Mouse (Mus musculus) hindbrain, embryonic 11.5 days (tissue): ENCODE results near the gene C3. TPM values are rescaled to one million over a fixed set of nuclear protein-coding genes. Genes with fewer than 3 reads are reported as not detected.

Experiments used
- ATAC-seq: fragments of 200-750 bp; cut with Nextera tagmentation; 2 replicates; pipeline ENCODE4 v1.8.0; 2017; ENCODE audit warnings: mild to moderate bottlenecking, moderate TSS enrichment, moderate library complexity; ENCODE audit not compliant: low FRiP score
- DNase-seq: peaks from one replicate; pipeline ENCODE4 v3.0.0-alpha.2; 2015; ENCODE audit warnings: low spot score
- H3K27ac ChIP-seq: fragments of 300-500 bp; sonication (generic); 2 replicates; pipeline ENCODE4 v1.5.1; 2014; ENCODE audit warnings: mild to moderate bottlenecking, low read depth, low read length
- H3K27me3 ChIP-seq: fragments of 300-500 bp; sonication (generic); 2 replicates; pipeline ENCODE4 v1.6.1; 2014; ENCODE audit warnings: mild to moderate bottlenecking, low read length, moderate library complexity, mixed read lengths; ENCODE audit not compliant: control insufficient read depth, insufficient read depth
- H3K36me3 ChIP-seq: fragments of 300-500 bp; sonication (generic); 2 replicates; pipeline ENCODE4 v1.6.1; 2014; ENCODE audit warnings: mild to moderate bottlenecking, low read length, moderate library complexity, mixed read lengths; ENCODE audit not compliant: control insufficient read depth, insufficient read depth
- H3K4me1 ChIP-seq: fragments of 300-500 bp; sonication (generic); replicated peaks from 2 replicates; pipeline ENCODE4 v1.6.1; 2014; ENCODE audit warnings: low read length, mixed read lengths; ENCODE audit not compliant: control insufficient read depth, insufficient read depth
- H3K4me2 ChIP-seq: fragments of 300-500 bp; sonication (generic); replicated peaks from 2 replicates; pipeline ENCODE4 v1.6.1; 2014; ENCODE audit warnings: mild to moderate bottlenecking, low read depth, low read length
- H3K4me3 ChIP-seq: fragments of 300-500 bp; sonication (generic); 2 replicates; pipeline ENCODE4 v1.5.1; 2014; ENCODE audit warnings: low read depth, low read length
- H3K9ac ChIP-seq: fragments of 300-500 bp; sonication (generic); 2 replicates; pipeline ENCODE4 v1.6.1; 2014; ENCODE audit warnings: low read depth, low read length
- H3K9me3 ChIP-seq: fragments of 300-500 bp; sonication (generic); 2 replicates; pipeline ENCODE4 v1.6.1; 2016; ENCODE audit warnings: low read length; ENCODE audit not compliant: control insufficient read depth
- WGBS: fragments of 180-500 bp; shearing (Covaris S2); extraction: QIAGEN DNeasy Blood & Tissue Kit; methylation state at CpG from one replicate; pipeline ENCODE4 v1.1.7; 2014; 5-methylcytosine and 5-hydroxymethylcytosine counted together
- polyA plus RNA-seq: library from polyadenylated mRNA; unstranded; fragments of >200 nt; fragmentation: Nextera tagmentation; extraction: Ambion mirVana; gene quantifications from 2 replicates; pipeline ENCODE4 v1.2.1, GENCODE M21; 2014

The C3 gene
- polyA plus RNA-seq, 1 experiment from 2014 or later = 0.36 TPM

DNA sequence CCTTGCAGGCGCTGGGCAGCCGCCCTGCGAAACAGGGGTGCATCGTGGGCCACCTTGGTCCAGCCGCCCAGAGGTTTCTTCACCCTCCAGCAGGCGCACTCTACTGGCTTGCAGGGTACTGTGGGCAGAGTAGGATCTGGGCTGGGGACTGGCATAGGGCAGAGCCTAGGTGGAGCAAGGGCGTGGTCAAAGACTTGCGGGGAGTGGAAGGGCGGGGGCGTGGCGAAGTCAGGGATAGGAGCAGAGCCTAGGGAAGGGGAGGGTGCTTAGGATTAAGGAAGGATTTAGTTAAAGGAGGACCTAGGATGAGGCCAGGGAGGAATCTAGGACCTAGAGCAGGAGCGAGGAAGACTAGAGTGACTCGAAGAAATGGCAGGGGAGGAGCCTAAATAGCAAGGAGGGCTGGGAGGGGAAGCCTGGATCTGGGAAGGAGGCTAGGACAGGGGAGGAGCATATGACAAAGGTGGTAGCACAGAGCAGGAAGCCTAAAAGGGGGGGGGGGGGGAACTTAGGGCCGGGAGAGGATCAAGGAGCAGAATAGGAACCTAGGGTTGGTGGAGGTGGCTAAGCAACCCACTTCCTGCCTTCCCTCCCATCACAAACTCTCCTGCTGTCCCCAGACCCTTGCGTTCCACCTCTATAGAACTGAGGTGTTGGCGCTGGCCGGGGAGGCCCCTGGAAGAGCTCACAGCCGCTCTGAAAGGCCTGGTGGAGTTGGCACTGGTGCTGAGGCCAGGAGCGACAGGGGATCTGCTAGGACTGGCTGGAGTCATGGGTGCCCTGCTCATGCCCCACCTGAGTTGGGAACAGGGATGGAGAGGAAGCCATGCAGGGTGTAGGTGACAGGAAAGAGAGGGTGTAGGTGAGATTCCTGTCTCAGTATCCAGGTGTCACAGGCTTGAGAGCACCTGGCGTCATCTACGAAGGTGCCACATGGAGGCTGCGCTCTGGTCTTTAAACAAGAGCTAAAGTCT is 37.3 kb upstream of the C3 start:
- H3K9me3 ChIP-seq = no peaks in the 10 kb centered on the region
- H3K9ac ChIP-seq = no peak overlapping the region
- no peaks in the 10 kb centered on the region for H3K4me1 ChIP-seq
- no peak overlapping the region for H3K4me2 ChIP-seq
- DNase-seq = no peak
- 0 out of 2 replicates have a peak, but pooled peaks cover 2% of the 10 kb centered on the region for H3K36me3 ChIP-seq
- no peak overlapping the region for H3K27ac ChIP-seq
- no peak overlapping the region for H3K4me3 ChIP-seq
- peak; percentile 39; the same call in 1 of the 2 replicates for ATAC-seq
- no peaks in the 10 kb centered on the region for H3K27me3 ChIP-seq
- 28% methylated on average over 21 of the region's 22 CpGs for WGBS

DNA sequence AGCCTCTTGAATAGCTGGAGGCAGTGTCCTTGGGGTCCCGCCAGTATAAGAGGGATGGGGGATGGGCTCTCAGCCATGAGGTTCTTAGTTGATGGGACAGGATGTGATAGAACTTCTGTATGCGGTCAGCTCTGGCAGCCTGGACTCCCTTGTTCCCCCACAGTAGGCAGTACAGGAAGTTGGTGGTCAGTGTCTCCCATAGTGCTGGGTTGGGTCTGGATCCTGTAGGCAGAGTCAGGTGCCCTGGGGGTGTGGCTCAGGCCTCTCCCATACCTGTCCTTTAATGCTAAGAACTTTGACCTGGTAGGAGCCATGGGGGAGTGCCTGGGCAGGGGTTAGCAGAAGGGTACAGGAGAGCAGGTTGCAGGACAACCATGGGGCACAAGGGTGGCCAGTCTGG is 36.2 kb upstream of the C3 start:
- no peak for DNase-seq
- Histone ChIP-seq H3K36me3 (0 out of 2 replicates have a peak, but pooled peaks cover 2% of the 10 kb centered on the region), H3K4me2 (no peak overlapping the region), H3K4me3 (no peak overlapping the region), H3K27me3 (no peaks in the 10 kb centered on the region), H3K27ac (no peak overlapping the region), H3K4me1 (no peaks in the 10 kb centered on the region), H3K9ac (no peak overlapping the region), H3K9me3 (no peaks in the 10 kb centered on the region)
- 86% methylated on average over 2 of the region's 2 CpGs for WGBS
- ATAC-seq = no peak

DNA sequence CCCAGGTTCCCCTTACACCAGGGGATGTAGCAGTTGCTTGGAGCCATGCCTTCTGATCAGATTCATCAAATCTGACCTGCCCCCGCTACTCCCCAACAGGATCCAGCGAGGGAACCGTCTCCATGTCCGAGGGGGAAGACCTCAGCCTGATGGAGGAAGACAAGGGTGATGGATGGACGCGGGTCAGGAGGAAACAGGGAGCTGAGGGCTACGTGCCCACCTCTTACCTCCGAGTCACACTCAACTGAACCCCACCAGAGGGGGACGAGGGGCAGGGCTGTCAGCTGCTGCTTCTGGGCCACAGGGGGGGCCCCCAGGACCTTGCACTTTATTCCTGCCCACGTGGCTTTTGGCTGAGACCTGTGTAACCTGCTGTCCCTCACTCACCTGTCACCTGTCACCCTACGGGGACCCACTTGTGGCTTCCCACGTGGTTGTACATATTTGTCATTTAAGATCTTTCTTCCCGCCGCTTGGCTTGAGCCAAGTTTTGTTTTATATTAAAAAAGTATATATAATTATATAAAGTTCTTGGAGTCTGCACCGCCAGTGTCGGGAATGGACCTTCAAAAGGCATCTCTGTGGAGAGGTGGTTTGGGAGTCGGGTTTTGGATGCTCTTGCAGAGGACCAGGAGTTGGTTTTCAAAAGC is 35.1 kb upstream of the C3 start:
- Histone ChIP-seq H3K27ac (no peak overlapping the region), H3K27me3 (no peaks in the 10 kb centered on the region), H3K4me1 (no peaks in the 10 kb centered on the region), H3K4me3 (no peak overlapping the region), H3K36me3 (0 out of 2 replicates have a peak, but pooled peaks cover 2% of the 10 kb centered on the region), H3K9me3 (no peaks in the 10 kb centered on the region), H3K4me2 (no peak overlapping the region), H3K9ac (no peak overlapping the region)
- 93% methylated on average over 17 of the region's 17 CpGs for WGBS
- no peak for ATAC-seq
- no peak for DNase-seq

DNA sequence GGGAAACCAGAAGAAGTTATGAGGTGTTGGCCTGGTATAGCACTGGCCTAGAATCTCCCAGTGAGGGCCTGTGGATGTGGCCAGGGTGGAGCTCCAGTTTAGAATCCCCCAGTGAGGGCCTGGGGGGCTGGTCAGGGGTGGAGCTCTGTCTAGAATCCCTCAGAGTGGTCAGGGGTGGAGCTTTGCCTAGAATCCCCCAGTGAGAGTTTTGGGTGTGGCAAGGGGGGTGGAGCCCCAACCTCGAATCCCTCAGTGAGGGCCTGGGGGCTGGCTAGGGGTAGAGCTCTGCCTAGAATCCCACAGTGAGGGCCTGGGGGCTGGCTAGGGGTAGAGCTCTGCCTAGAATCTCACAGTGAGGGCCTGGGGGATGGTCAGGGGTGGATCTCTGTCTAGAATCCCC is 33.9 kb upstream of the C3 start:
- no peaks in the 10 kb centered on the region for H3K4me1 ChIP-seq
- no peak overlapping the region for H3K4me2 ChIP-seq
- H3K4me3 ChIP-seq = no peak overlapping the region
- H3K27ac ChIP-seq = no peak overlapping the region
- H3K9ac ChIP-seq = no peak overlapping the region
- no peaks in the 10 kb centered on the region for H3K9me3 ChIP-seq
- ATAC-seq = no peak
- H3K36me3 ChIP-seq = 0 out of 2 replicates have a peak, but pooled peaks cover 5% of the 10 kb centered on the region
- no peak for DNase-seq
- 56% methylated on average over 1 of the region's 1 CpGs for WGBS
- no peaks in the 10 kb centered on the region for H3K27me3 ChIP-seq

DNA sequence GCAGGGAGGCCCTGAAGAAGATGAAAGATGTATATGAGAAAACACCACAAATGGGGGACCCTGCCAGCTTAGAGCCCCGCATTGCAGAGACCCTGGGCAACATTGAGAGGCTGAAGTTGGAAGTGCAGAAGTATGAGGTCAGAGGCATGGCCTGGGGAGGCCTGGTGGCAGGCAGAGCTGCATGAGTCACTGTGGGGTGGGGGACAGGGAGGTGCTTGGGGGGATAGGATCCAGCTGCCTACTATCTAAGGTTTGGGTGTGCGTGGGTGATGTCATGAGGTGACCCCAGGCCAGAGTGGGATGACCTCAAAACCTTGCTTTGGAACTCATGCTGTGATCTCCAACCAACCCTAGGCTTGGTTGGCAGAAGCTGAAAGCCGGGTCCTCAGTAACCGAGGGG is 33.4 kb upstream of the C3 start:
- 90% methylated on average over 4 of the region's 4 CpGs for WGBS
- Histone ChIP-seq H3K27ac (no peak overlapping the region), H3K27me3 (no peaks in the 10 kb centered on the region), H3K9ac (no peak overlapping the region), H3K36me3 (0 out of 2 replicates have a peak, but pooled peaks cover 5% of the 10 kb centered on the region), H3K4me1 (no peaks in the 10 kb centered on the region), H3K4me2 (no peak overlapping the region), H3K9me3 (no peaks in the 10 kb centered on the region), H3K4me3 (no peak overlapping the region)
- no peak for ATAC-seq
- no peak for DNase-seq

DNA sequence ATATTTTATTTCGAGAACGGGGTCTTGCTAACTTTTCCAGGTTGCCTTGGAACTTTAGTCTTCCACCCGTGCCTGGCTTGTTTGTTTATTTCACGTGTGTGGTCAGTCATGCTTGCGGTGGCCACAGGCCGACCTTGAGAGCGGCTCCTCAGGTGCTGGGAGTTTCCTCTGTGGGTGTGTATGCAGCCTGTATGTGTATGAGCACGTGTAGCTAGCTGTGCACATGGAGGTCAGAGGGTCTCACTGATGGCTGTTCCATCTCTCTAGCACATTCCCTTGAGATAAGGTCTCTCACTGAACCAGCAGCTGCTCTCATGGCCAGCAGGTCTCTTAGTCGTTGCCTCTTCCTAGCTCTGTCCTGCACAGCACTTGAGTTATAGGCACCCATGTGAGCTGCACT is 32.4 kb upstream of the C3 start:
- Histone ChIP-seq H3K4me1 (no peaks in the 10 kb centered on the region), H3K4me3 (no peak overlapping the region), H3K27me3 (no peaks in the 10 kb centered on the region), H3K36me3 (0 out of 2 replicates have a peak, but pooled peaks cover 5% of the 10 kb centered on the region), H3K9ac (no peak overlapping the region), H3K27ac (no peak overlapping the region), H3K9me3 (no peaks in the 10 kb centered on the region), H3K4me2 (no peak overlapping the region)
- DNase-seq (no peak), ATAC-seq (no peak)
- 90% methylated on average over 9 of the region's 9 CpGs for WGBS

DNA sequence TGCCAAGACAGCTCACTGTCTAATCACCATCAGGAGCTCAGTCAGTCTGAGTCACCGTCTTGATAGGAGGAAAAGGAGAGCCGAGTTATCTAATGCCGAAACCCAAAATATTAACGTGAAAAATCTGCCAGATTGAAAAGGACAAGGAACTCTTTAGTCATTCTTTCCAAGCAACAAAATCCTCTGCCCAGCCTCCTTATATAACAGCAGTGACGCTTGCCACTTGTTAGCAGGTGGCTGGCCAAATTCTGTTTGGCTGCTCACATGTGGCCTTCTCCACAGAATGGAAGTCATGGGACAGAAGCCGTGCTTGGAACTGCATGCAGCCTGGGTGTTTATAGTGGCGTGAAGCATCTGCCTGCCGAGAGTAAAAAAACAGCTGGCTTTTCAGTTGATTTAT is 31.8 kb upstream of the C3 start:
- WGBS = 94% methylated on average over 8 of the region's 8 CpGs

DNA sequence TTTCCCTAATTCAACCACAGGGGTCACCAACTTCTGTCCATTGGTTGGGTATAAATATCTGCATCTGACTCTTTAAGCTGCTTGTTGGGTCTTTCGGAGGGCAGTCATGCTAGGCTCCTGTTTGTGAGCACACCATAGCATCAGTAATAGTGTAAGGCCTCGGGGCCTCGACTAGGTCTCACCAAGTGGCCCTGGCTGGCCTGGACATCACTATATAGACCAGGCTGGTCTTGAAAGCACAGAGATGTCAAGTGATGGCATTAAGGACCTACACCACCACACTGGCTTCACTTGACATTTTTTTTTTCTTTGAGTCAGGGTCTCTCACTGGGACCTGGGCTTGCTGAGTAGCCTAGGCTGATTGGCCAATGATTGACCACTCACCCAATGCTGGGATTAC is 30.3 kb upstream of the C3 start:
- H3K27me3 ChIP-seq = no peaks in the 10 kb centered on the region
- no peaks in the 10 kb centered on the region for H3K9me3 ChIP-seq
- H3K9ac ChIP-seq = no peak overlapping the region
- DNase-seq (no peak), ATAC-seq (no peak)
- no peak overlapping the region for H3K4me3 ChIP-seq
- peaks cover 5% of the 10 kb centered on the region; the same call in 1 of the 2 replicates for H3K36me3 ChIP-seq
- WGBS = 96% methylated on average over 3 of the region's 3 CpGs
- H3K27ac ChIP-seq = no peak overlapping the region
- no peak overlapping the region for H3K4me2 ChIP-seq
- no peaks in the 10 kb centered on the region for H3K4me1 ChIP-seq

More for the DNA sequence above, 31.8 kb upstream of the C3 start:
- ATAC-seq (no peak), DNase-seq (no peak)
- no peaks in the 10 kb centered on the region for H3K27me3 ChIP-seq
- H3K36me3 ChIP-seq = peaks cover 5% of the 10 kb centered on the region; the same call in 1 of the 2 replicates
- no peak overlapping the region for H3K9ac ChIP-seq
- no peaks in the 10 kb centered on the region for H3K9me3 ChIP-seq
- no peak overlapping the region for H3K27ac ChIP-seq
- no peaks in the 10 kb centered on the region for H3K4me1 ChIP-seq
- H3K4me2 ChIP-seq = no peak overlapping the region
- no peak overlapping the region for H3K4me3 ChIP-seq
